In the genomic region with DNA sequence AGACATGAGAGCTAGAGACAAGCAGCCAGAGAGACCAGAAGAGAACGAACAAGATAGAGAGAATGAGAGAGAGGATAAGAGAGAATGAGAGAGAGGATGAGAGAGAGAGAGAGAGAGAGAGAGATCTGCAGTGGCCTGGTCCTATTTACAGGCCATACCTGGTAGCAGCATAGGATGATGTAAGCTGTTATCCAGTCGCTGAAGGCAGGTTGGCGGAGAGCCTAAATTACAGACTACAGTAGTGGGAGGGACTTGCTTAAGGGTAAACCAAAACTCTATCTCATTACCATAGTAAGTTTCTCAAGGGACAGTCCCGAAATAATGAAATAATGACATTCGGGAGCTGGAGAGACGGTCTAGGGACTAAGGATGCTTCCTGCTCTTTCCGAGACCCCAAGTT, we compare ENCODE assay signal across 21 mouse cellular contexts. TPM values are rescaled to one million over a fixed set of nuclear protein-coding genes. Genes with fewer than 3 reads are reported as not detected.
DNase-seq lines count a peak whose midpoint lies in the region; ATAC-seq and TF ChIP-seq lines count a peak whose summit lies in the region.
"Had no signal": no experiment of that assay in that cellular context is flagged by ENCODE, and none has a peak within 500 bp of the region (broad histone marks: within the 10 kb centered on the region; RNA-seq: fewer than 3 reads in every experiment).

A gene (plus strand): TSS at position 346 of the 400 bp plus-strand sequence.

- no peak within 1 kb of the TSS for H3K9ac ChIP-seq in forebrain, embryonic 14.5 days (ENCODE audit: low read length)
- H3K9ac ChIP-seq in liver, embryonic 14.5 days (replicated peaks): no peak within 1 kb of the TSS
- no peak within 1 kb of the TSS for H3K9ac ChIP-seq in liver, embryonic 12.5 days
- H3K9ac ChIP-seq in limb, embryonic 14.5 days (ENCODE audit: low read depth, low read length, severe bottlenecking): no peak within 1 kb of the TSS
- H3K9ac ChIP-seq: embryonic facial prominence, embryonic 12.5 days had no signal

- H3K36me3 ChIP-seq in forebrain, embryonic 14.5 days (ENCODE audit: control insufficient read depth, insufficient read depth, low read length): no peaks in the 10 kb centered on the region
- no peaks in the 10 kb centered on the region for H3K36me3 ChIP-seq in forebrain, embryonic 10.5 days (replicated peaks)
- H3K36me3 ChIP-seq in liver, embryonic 14.5 days (replicated peaks; ENCODE audit: control insufficient read depth, insufficient read depth, low read depth): no peaks in the 10 kb centered on the region
- H3K36me3 ChIP-seq in liver, embryonic 12.5 days: no peaks in the 10 kb centered on the region
- H3K36me3 ChIP-seq in limb, embryonic 14.5 days (ENCODE audit: control insufficient read depth, insufficient read depth, low read length): no peaks in the 10 kb centered on the region
- H3K36me3 ChIP-seq: embryonic facial prominence, embryonic 12.5 days had no signal

- 85% methylated on average over 7 of the region's 7 CpGs for WGBS in forebrain, embryonic 14.5 days
- whole genome bisulfite sequencing in forebrain, embryonic 10.5 days: 92% methylated on average over 7 of the region's 7 CpGs
- 70% methylated on average over 7 of the region's 7 CpGs for whole genome bisulfite sequencing in liver, embryonic 14.5 days (ENCODE audit: insufficient replicate concordance)
- WGBS in liver, embryonic 12.5 days (ENCODE audit: insufficient replicate concordance): 80% methylated on average over 7 of the region's 7 CpGs
- 79% methylated on average over 7 of the region's 7 CpGs for WGBS in limb, embryonic 14.5 days

- no peak for ATAC-seq in forebrain, embryonic 14.5 days
- ATAC-seq in liver, embryonic 14.5 days (ENCODE audit: insufficient read depth): peak; percentile 41; the same call in 1 of the 2 replicates
- ATAC-seq in liver, embryonic 12.5 days: no peak
- no peak for ATAC-seq in limb, embryonic 14.5 days (ENCODE audit: low FRiP score, low read depth)
- ATAC-seq: hindbrain, embryonic 16.5 days had no signal

- H3K4me2 ChIP-seq in forebrain, embryonic 14.5 days (ENCODE audit: low read length): no peak within 1 kb of the TSS
- no peak within 1 kb of the TSS; the same call in 1 of the 2 replicates for H3K4me2 ChIP-seq in liver, embryonic 14.5 days (ENCODE audit: low read depth)
- H3K4me2 ChIP-seq in liver, embryonic 12.5 days: no peak within 1 kb of the TSS
- H3K4me2 ChIP-seq in limb, embryonic 14.5 days (replicated peaks; ENCODE audit: low read depth, low read length, severe bottlenecking): no peak within 1 kb of the TSS
- H3K4me2 ChIP-seq: embryonic facial prominence, embryonic 12.5 days had no signal

- TF ChIP-seq CTCF in liver, embryonic 14.5 days (IDR thresholded peaks at IDR 0.05; ENCODE audit: low read depth): no peak

- H3K4me3 ChIP-seq in forebrain, embryonic 14.5 days (ENCODE audit: low read depth, low read length): no peak within 1 kb of the TSS
- H3K4me3 ChIP-seq in forebrain, embryonic 10.5 days: no peak within 1 kb of the TSS
- no peak within 1 kb of the TSS for H3K4me3 ChIP-seq in liver, embryonic 14.5 days (ENCODE audit: insufficient read depth in 1 of 2, low read depth in 2 of 2, low read length in 2 of 2)
- H3K4me3 ChIP-seq in liver, embryonic 12.5 days: no peak within 1 kb of the TSS
- no peak within 1 kb of the TSS for H3K4me3 ChIP-seq in limb, embryonic 14.5 days (replicated peaks; ENCODE audit: low read length)
- H3K4me3 ChIP-seq: embryonic facial prominence, embryonic 12.5 days; megakaryocyte, embryonic 14.5 days had no signal

- H3K9me3 ChIP-seq in forebrain, embryonic 14.5 days (replicated peaks; ENCODE audit: control insufficient read depth, low read length): no peaks in the 10 kb centered on the region
- no peaks in the 10 kb centered on the region for H3K9me3 ChIP-seq in forebrain, embryonic 10.5 days
- no peaks in the 10 kb centered on the region for H3K9me3 ChIP-seq in liver, embryonic 14.5 days (ENCODE audit: control insufficient read depth, low read length)
- no peaks in the 10 kb centered on the region for H3K9me3 ChIP-seq in liver, embryonic 12.5 days (replicated peaks)
- H3K9me3 ChIP-seq in limb, embryonic 14.5 days (ENCODE audit: control insufficient read depth, low read length): no peaks in the 10 kb centered on the region
- H3K9me3 ChIP-seq: embryonic facial prominence, embryonic 12.5 days; megakaryocyte, embryonic 14.5 days had no signal

- H3K4me1 ChIP-seq in forebrain, embryonic 14.5 days (ENCODE audit: control insufficient read depth, insufficient read depth, low read length): no peaks in the 10 kb centered on the region
- H3K4me1 ChIP-seq in forebrain, embryonic 10.5 days: no peaks in the 10 kb centered on the region
- H3K4me1 ChIP-seq in liver, embryonic 14.5 days (replicated peaks; ENCODE audit: control insufficient read depth in 2 of 2, insufficient read depth in 2 of 2, low read length in 1 of 2): peaks cover 0 to 18% of the 10 kb centered on the region in 2 experiments; a peak in 2 of 4 replicates
- H3K4me1 ChIP-seq in liver, embryonic 12.5 days: peaks cover 21% of the 10 kb centered on the region; the same call in 1 of the 2 replicates
- H3K4me1 ChIP-seq in limb, embryonic 14.5 days (ENCODE audit: control insufficient read depth, insufficient read depth, low read length): peaks cover 10% of the 10 kb centered on the region

- DNase-seq in forebrain, embryonic 14.5 days (ENCODE audit: low spot score): peak; percentile 11
- no peak for DNase-seq in forebrain, embryonic 10.5 days (ENCODE audit: extremely low spot score, low spot score)
- no peak for DNase-seq in liver, embryonic 14.5 days (ENCODE audit: low read depth in 3 of 3, low spot score in 3 of 3)
- DNase-seq in limb, embryonic 14.5 days (ENCODE audit: low spot score): peak; percentile 25
- no peak for DNase-seq in thymus, postnatal 4 days
- no peak for DNase-seq in spleen, postnatal 14 days (ENCODE audit: low spot score in 2 of 2)
- DNase-seq: adrenal gland, postnatal 36 days; cerebellum, adult 8-10 months; gastrocnemius, postnatal 10 days; heart, adult 18-20 months; heart, postnatal 4 days; lung, postnatal 10 days; thymus, postnatal 14 days had no signal

- H3K27ac ChIP-seq in forebrain, embryonic 14.5 days (ENCODE audit: low read depth, low read length): no peak within 1 kb of the TSS
- H3K27ac ChIP-seq in forebrain, embryonic 10.5 days: no peak within 1 kb of the TSS
- no peak within 1 kb of the TSS for H3K27ac ChIP-seq in liver, embryonic 14.5 days
- no peak within 1 kb of the TSS for H3K27ac ChIP-seq in liver, embryonic 12.5 days
- 0 out of 2 replicates have a peak within 1 kb of the TSS, but pooled peaks have one; percentile 19 for H3K27ac ChIP-seq in limb, embryonic 14.5 days (replicated peaks; ENCODE audit: low read depth, low read length)
- H3K27ac ChIP-seq: embryonic facial prominence, embryonic 12.5 days; stomach, postnatal 0 days had no signal

- TF ChIP-seq POLR2A in limb, embryonic 14.5 days (IDR thresholded peaks at IDR 0.05; ENCODE audit: borderline replicate concordance, extremely low read depth, insufficient read depth, insufficient read length): no peak

- TF ChIP-seq EP300 in liver, embryonic 14.5 days (IDR thresholded peaks at IDR 0.05; ENCODE audit: low read depth): no peak

- H3K27me3 ChIP-seq in forebrain, embryonic 14.5 days (replicated peaks; ENCODE audit: control insufficient read depth, insufficient read depth, low read length): no peaks in the 10 kb centered on the region
- H3K27me3 ChIP-seq in forebrain, embryonic 10.5 days (ENCODE audit: poor library complexity, severe bottlenecking): no peaks in the 10 kb centered on the region
- no peaks in the 10 kb centered on the region for H3K27me3 ChIP-seq in liver, embryonic 14.5 days (ENCODE audit: control insufficient read depth, insufficient read depth, low read length)
- H3K27me3 ChIP-seq in liver, embryonic 12.5 days (replicated peaks): no peaks in the 10 kb centered on the region
- no peaks in the 10 kb centered on the region for H3K27me3 ChIP-seq in limb, embryonic 14.5 days (ENCODE audit: control insufficient read depth, insufficient read depth, low read length)
- H3K27me3 ChIP-seq: embryonic facial prominence, embryonic 12.5 days had no signal

RNA-seq across cellular contexts. Expression of the gene that starts here (rescaled TPM):
- not detected in 2 replicates for polyA plus RNA-seq in forebrain, embryonic 14.5 days (2014; fragmentation: Nextera tagmentation; extraction: Ambion mirVana)
- not detected in 2 replicates for polyA plus RNA-seq in forebrain, embryonic 10.5 days (2016; fragmentation: Nextera tagmentation; extraction: Ambion mirVana)
- 0.11 and 0.12 TPM in 2 replicates for polyA plus RNA-seq in liver, embryonic 14.5 days (2012; rRNA removed)
- 0.08 and 0.25 TPM in 2 replicates for polyA plus RNA-seq in liver, embryonic 14.5 days (2014; fragmentation: Nextera tagmentation; extraction: Ambion mirVana)
- not detected in 2 replicates for polyA plus RNA-seq in liver, embryonic 12.5 days (2016; fragmentation: Nextera tagmentation; extraction: Ambion mirVana)
- polyA plus RNA-seq in limb, embryonic 14.5 days (2012; rRNA removed): 0.04 and 0.05 TPM in 2 replicates
- 0.30 TPM in 1 of 2 replicates, not detected in the other for polyA plus RNA-seq in limb, embryonic 14.5 days (2014; fragmentation: Nextera tagmentation; extraction: Ambion mirVana)
- polyA plus RNA-seq: embryonic facial prominence, embryonic 12.5 days; heart, embryonic 14.5 days; hindbrain, embryonic 16.5 days; large intestine, adult 2 months; midbrain, postnatal 0 days; stomach, postnatal 0 days had no signal

Comparison
In these comparisons a context has a peak if more than half of its experiments do, and no peak if none do; other contexts are left out.
1. Peak in DNase-seq in forebrain, embryonic 14.5 days; RNA of the gene not detected or under 1 TPM.
2. Peak in ATAC-seq in liver, embryonic 14.5 days; RNA of the gene not detected or under 1 TPM.
3. Peak in DNase-seq and H3K27ac ChIP-seq in limb, embryonic 14.5 days; RNA of the gene not detected or under 1 TPM.